Mouse (Mus musculus) heart, embryonic 15.5 days (tissue): ENCODE results near the gene Yju2. TPM values are rescaled to one million over a fixed set of nuclear protein-coding genes. Genes with fewer than 3 reads are reported as not detected.

ENCODE experiments used
- ATAC-seq: fragments of 200-750 bp; cut with Nextera tagmentation; replicated peaks from 2 replicates; pipeline ENCODE4 v1.8.0; 2017; ENCODE audit warnings: low read depth, moderate TSS enrichment; ENCODE audit not compliant: insufficient number of reproducible peaks, insufficient read depth, low FRiP score
- H3K27ac ChIP-seq: fragments of 300-500 bp; sonication (generic); 2 replicates; pipeline ENCODE4 v1.5.1; 2015; ENCODE audit warnings: mild to moderate bottlenecking, inconsistent platforms
- H3K27me3 ChIP-seq: fragments of 300-500 bp; sonication (generic); 2 replicates; pipeline ENCODE4 v1.6.1; 2015; ENCODE audit warnings: inconsistent platforms
- H3K36me3 ChIP-seq: fragments of 300-500 bp; sonication (generic); 2 replicates; pipeline ENCODE4 v1.6.1; 2015; ENCODE audit warnings: mild to moderate bottlenecking, inconsistent platforms
- H3K4me1 ChIP-seq: fragments of 300-500 bp; sonication (generic); replicated peaks from 2 replicates; pipeline ENCODE4 v1.6.1; 2015; ENCODE audit warnings: inconsistent platforms
- H3K4me2 ChIP-seq: fragments of 300-500 bp; sonication (generic); 2 replicates; pipeline ENCODE4 v1.6.1; 2015; ENCODE audit warnings: inconsistent platforms, mild to moderate bottlenecking, moderate library complexity
- H3K4me3 ChIP-seq: fragments of 300-500 bp; sonication (generic); 2 replicates; pipeline ENCODE4 v1.5.1; 2015; ENCODE audit warnings: mild to moderate bottlenecking, inconsistent platforms
- H3K9ac ChIP-seq: fragments of 300-500 bp; sonication (generic); 2 replicates; pipeline ENCODE4 v1.6.1; 2015; ENCODE audit warnings: mild to moderate bottlenecking, inconsistent platforms
- H3K9me3 ChIP-seq: fragments of 300-500 bp; sonication (generic); replicated peaks from 2 replicates; pipeline ENCODE4 v1.6.1; 2016; ENCODE audit warnings: inconsistent platforms
- WGBS: fragments of 180-500 bp; shearing (Covaris S2); methylation state at CpG from one replicate; pipeline ENCODE4 v1.1.7; 2015; ENCODE audit warnings: mixed read lengths; 5-methylcytosine and 5-hydroxymethylcytosine counted together
- polyA plus RNA-seq: library from polyadenylated mRNA; unstranded; fragments of >200 nt; fragmentation: Nextera tagmentation; extraction: Ambion mirVana; gene quantifications from 2 replicates; pipeline ENCODE4 v1.2.1, GENCODE M21; 2015

Yju2 gene
- polyA plus RNA-seq, 1 experiment from 2014 or later: 13.9 TPM

GRCm38 (mm10) chr17:55961631-55962030, 2.7 kb downstream of the Yju2 start:
- H3K9ac ChIP-seq: no peak overlapping the region
- no peak overlapping the region for H3K4me3 ChIP-seq
- H3K9me3 ChIP-seq: no peaks in the 10 kb centered on the region
- H3K36me3 ChIP-seq: peaks cover 32% of the 10 kb centered on the region
- peaks cover 22% of the 10 kb centered on the region for H3K4me1 ChIP-seq
- no peak overlapping the region for H3K4me2 ChIP-seq
- no peak overlapping the region for H3K27ac ChIP-seq
- 0 out of 2 replicates have a peak, but pooled peaks cover under 1% of the 10 kb centered on the region for H3K27me3 ChIP-seq
- no peak for ATAC-seq
- 96% methylated on average over 7 of the region's 7 CpGs for WGBS

GRCm38 (mm10) chr17:55963171-55963570, 4.3 kb downstream of the Yju2 start:
- no peaks in the 10 kb centered on the region for H3K9me3 ChIP-seq
- peaks cover 38% of the 10 kb centered on the region for H3K36me3 ChIP-seq
- H3K4me1 ChIP-seq: peaks cover 27% of the 10 kb centered on the region
- ATAC-seq: no peak
- H3K4me3 ChIP-seq: no peak overlapping the region
- H3K9ac ChIP-seq: no peak overlapping the region
- WGBS: 68% methylated on average over 14 of the region's 14 CpGs
- H3K27ac ChIP-seq: no peak overlapping the region
- H3K4me2 ChIP-seq: no peak overlapping the region
- no peaks in the 10 kb centered on the region for H3K27me3 ChIP-seq

GRCm38 (mm10) chr17:55964496-55964895, 5.6 kb downstream of the Yju2 start:
- 91% methylated on average over 10 of the region's 10 CpGs for WGBS
- Histone ChIP-seq H3K4me1 (peaks cover 28% of the 10 kb centered on the region), H3K9me3 (no peaks in the 10 kb centered on the region), H3K4me2 (no peak overlapping the region), H3K36me3 (peaks cover 38% of the 10 kb centered on the region), H3K4me3 (no peak overlapping the region), H3K27me3 (no peaks in the 10 kb centered on the region), H3K9ac (no peak overlapping the region), H3K27ac (no peak overlapping the region)
- ATAC-seq: no peak

GRCm38 (mm10) chr17:55964996-55965395, 6.1 kb downstream of the Yju2 start:
- Histone ChIP-seq H3K9me3 (no peaks in the 10 kb centered on the region), H3K9ac (no peak overlapping the region), H3K27ac (no peak overlapping the region), H3K27me3 (0 out of 2 replicates have a peak, but pooled peaks cover 4% of the 10 kb centered on the region), H3K4me2 (no peak overlapping the region), H3K36me3 (peaks cover 38% of the 10 kb centered on the region), H3K4me1 (peaks cover 28% of the 10 kb centered on the region), H3K4me3 (no peak overlapping the region)
- 81% methylated on average over 9 of the region's 9 CpGs for WGBS
- ATAC-seq: no peak

- Histone ChIP-seq H3K9ac (no peak overlapping the region), H3K4me1 (peaks cover 38% of the 10 kb centered on the region), H3K27ac (no peak overlapping the region), H3K27me3 (peaks cover 18% of the 10 kb centered on the region), H3K4me2 (no peak overlapping the region), H3K4me3 (no peak overlapping the region), H3K36me3 (peaks cover 25% of the 10 kb centered on the region), H3K9me3 (no peaks in the 10 kb centered on the region)
- ATAC-seq: no peak
- 98% methylated on average over 4 of the region's 4 CpGs for WGBS
Measured at GRCm38 (mm10) chr17:55967186-55967585, 8.3 kb downstream of the Yju2 start.

- WGBS: 40% methylated on average over 7 of the region's 7 CpGs
- ATAC-seq: 0 out of 2 replicates have a peak, but pooled peaks have one; percentile 3
- Histone ChIP-seq H3K9me3 (no peaks in the 10 kb centered on the region), H3K27me3 (peaks cover 26% of the 10 kb centered on the region), H3K4me2 (no peak overlapping the region), H3K27ac (no peak overlapping the region), H3K9ac (0 out of 2 replicates have a peak overlapping the region, but pooled peaks have one; percentile 17), H3K4me3 (no peak overlapping the region), H3K4me1 (peaks cover 35% of the 10 kb centered on the region), H3K36me3 (peaks cover 23% of the 10 kb centered on the region)
Measured at GRCm38 (mm10) chr17:55968210-55968609, 9.3 kb downstream of the Yju2 start.

GRCm38 (mm10) chr17:55969560-55969959, 10.7 kb downstream of the Yju2 start:
- H3K4me2 ChIP-seq: peak overlapping the region; percentile 97
- H3K9ac ChIP-seq: no peak overlapping the region
- no peak overlapping the region for H3K27ac ChIP-seq
- peaks cover 33% of the 10 kb centered on the region for H3K4me1 ChIP-seq
- peaks cover 19% of the 10 kb centered on the region for H3K36me3 ChIP-seq
- peak overlapping the region; percentile 58; the same call in 1 of the 2 replicates for H3K4me3 ChIP-seq
- no peak for ATAC-seq
- no peaks in the 10 kb centered on the region for H3K9me3 ChIP-seq
- 34% methylated on average over 14 of the region's 14 CpGs for WGBS
- H3K27me3 ChIP-seq: peaks cover 29% of the 10 kb centered on the region

GRCm38 (mm10) chr17:55969966-55970891, 11.3 kb downstream of the Yju2 start, which contains the start of gene Shd:
Shd (plus strand) TSS chr17:55970467.
- Histone ChIP-seq H3K27ac (no peak within 1 kb of the TSS), H3K9me3 (no peaks in the 10 kb centered on the region), H3K36me3 (peaks cover 13% of the 10 kb centered on the region; the same call in 1 of the 2 replicates), H3K4me3 (peak within 1 kb of the TSS; percentile 58), H3K9ac (peak within 1 kb of the TSS; percentile 67), H3K27me3 (peaks cover 29% of the 10 kb centered on the region), H3K4me2 (peak within 1 kb of the TSS; percentile 97), H3K4me1 (peaks cover 33% of the 10 kb centered on the region)
- ATAC-seq: no peak; the same call in 1 of the 2 replicates
- 8% methylated on average over 55 of the region's 55 CpGs for WGBS

GRCm38 (mm10) chr17:55971453-55971852, 12.6 kb downstream of the Yju2 start:
- peak overlapping the region; percentile 97 for H3K4me2 ChIP-seq
- H3K9me3 ChIP-seq: no peaks in the 10 kb centered on the region
- peaks cover 29% of the 10 kb centered on the region for H3K27me3 ChIP-seq
- peaks cover 9% of the 10 kb centered on the region; the same call in 1 of the 2 replicates for H3K36me3 ChIP-seq
- H3K4me1 ChIP-seq: peaks cover 36% of the 10 kb centered on the region
- H3K9ac ChIP-seq: no peak overlapping the region
- no peak for ATAC-seq
- no peak overlapping the region for H3K27ac ChIP-seq
- H3K4me3 ChIP-seq: no peak overlapping the region
- 37% methylated on average over 22 of the region's 22 CpGs for WGBS

GRCm38 (mm10) chr17:55976255-55976862, 17.5 kb downstream of the Yju2 start:
- Histone ChIP-seq H3K36me3 (no peaks in the 10 kb centered on the region), H3K4me1 (peaks cover 10% of the 10 kb centered on the region), H3K9me3 (no peaks in the 10 kb centered on the region), H3K4me3 (no peak overlapping the region), H3K9ac (no peak overlapping the region), H3K27me3 (peaks cover 15% of the 10 kb centered on the region), H3K4me2 (0 out of 2 replicates have a peak overlapping the region, but pooled peaks have one; percentile 13), H3K27ac (no peak overlapping the region)
- 15% methylated on average over 13 of the region's 13 CpGs for WGBS
- ATAC-seq: peak; percentile 28; the same call in 1 of the 2 replicates

- Histone ChIP-seq H3K27me3 (0 out of 2 replicates have a peak, but pooled peaks cover 11% of the 10 kb centered on the region), H3K9me3 (no peaks in the 10 kb centered on the region), H3K9ac (no peak overlapping the region), H3K36me3 (no peaks in the 10 kb centered on the region), H3K27ac (no peak overlapping the region), H3K4me2 (no peak overlapping the region), H3K4me1 (peaks cover 9% of the 10 kb centered on the region), H3K4me3 (no peak overlapping the region)
- 47% methylated on average over 3 of the region's 3 CpGs for WGBS
- no peak for ATAC-seq
Measured at GRCm38 (mm10) chr17:55977301-55977700, 18.4 kb downstream of the Yju2 start.
